Mouse (Mus musculus): ENCODE measurements at regions not wholly inside any gene's neighbourhood (a gene's known extent, or its start where the extent isn't known, plus 50 kb on each side); places are given as distances from the start of the nearest gene placed in this dataset.

DNA sequence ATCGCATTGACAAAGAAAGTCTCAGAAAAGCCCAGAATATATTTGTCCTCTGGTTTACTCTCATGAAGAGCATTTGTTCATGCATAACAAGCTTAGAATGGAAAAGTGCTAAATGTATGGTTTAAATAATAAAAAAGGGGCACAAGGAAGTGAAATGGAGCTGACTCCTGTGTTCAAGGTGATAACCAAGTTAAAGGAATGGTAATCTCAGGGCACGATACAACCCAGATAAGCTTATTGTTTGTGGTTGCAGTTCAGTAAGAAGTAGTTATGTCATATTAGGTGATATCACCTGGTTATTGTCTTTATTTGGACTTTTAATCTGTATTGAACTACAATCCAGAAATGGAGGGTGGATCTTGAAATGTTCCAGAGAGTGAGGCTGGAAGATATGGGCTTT is 868.2 kb upstream of the Cdh9 start:
- intact Hi-C loops (cut with DNase I): no loop called here
- no peak for DNase-seq

DNA sequence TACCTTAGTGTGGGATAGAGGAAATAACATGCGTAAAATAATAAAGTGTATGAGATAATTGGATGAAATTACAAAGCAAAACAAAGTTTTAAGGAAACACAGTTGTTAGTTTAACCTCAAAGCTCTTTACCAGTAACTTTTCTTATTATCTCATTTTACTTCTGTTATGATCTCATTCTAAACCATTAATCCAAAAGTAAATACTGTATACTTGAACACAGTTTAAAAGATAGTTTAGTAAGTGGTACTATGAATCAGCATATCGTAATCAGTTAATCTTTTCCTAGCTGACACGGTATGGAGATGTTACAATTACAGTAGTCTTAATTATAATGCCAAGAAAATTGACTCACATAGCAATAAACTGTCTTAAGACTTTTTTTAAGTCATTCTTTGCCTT is 855.1 kb upstream of the Cdh9 start:
- intact Hi-C loops (cut with DNase I): loop anchor here (5.0 kb wide), 1 partner anchor 874 kb away; no protein-coding TSS in a partner anchor
- no peak for DNase-seq

All from left cerebral cortex, postnatal 4 days (tissue).